Mouse (Mus musculus): Measurements from ENCODE around the gene Cdh22. TPM values are rescaled to one million over a fixed set of nuclear protein-coding genes. Genes with fewer than 3 reads are reported as not detected.

Gene Cdh22
- polyA plus RNA-seq, 1 experiment from 2014 or later: 4.8 TPM

DNA sequence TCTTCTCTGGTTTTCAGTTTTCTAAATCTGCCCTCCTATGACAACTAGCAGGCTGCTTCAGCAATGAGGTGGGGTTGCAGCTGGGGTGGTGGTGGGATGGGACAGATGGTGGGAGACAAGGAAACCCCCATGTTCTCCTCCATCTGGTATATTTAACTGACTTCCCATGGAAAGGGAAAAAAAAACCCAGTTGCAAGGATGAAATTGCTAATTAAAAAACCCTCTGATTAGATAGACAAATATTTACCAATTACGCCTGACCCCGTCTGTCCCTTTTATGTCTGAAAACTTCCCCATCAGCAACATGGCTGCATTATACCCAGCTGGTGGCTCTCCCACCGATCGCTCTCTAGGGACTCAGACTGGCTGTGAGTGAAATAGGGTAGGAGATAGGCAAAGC lies 148.0 kb downstream of the Cdh22 start:
- Histone ChIP-seq H3K4me3 (ENCODE audit: low read depth, low read length) (no peak overlapping the region), H3K9ac (ENCODE audit: low read length) (no peak overlapping the region), H3K9me3 (replicated peaks; ENCODE audit: control insufficient read depth, low read length) (no peaks in the 10 kb centered on the region), H3K36me3 (ENCODE audit: control insufficient read depth, insufficient read depth, low read length) (no peaks in the 10 kb centered on the region), H3K27me3 (replicated peaks; ENCODE audit: control insufficient read depth, insufficient read depth, low read length) (no peaks in the 10 kb centered on the region), H3K27ac (ENCODE audit: low read depth, low read length) (peak overlapping the region; percentile 39; the same call in 1 of the 2 replicates), H3K4me1 (ENCODE audit: control insufficient read depth, insufficient read depth, low read length) (peaks cover 3% of the 10 kb centered on the region; the same call in 1 of the 2 replicates), H3K4me2 (ENCODE audit: low read length) (no peak overlapping the region)
- DNase-seq (ENCODE audit: low spot score): peak; percentile 75
- ATAC-seq: peak; percentile 61; the same call in 1 of the 2 replicates
- WGBS: 64% methylated on average over 4 of the region's 4 CpGs

- Histone ChIP-seq H3K9me3 (replicated peaks; ENCODE audit: control insufficient read depth, low read length) (no peaks in the 10 kb centered on the region), H3K4me3 (ENCODE audit: low read depth, low read length) (no peak overlapping the region), H3K27ac (ENCODE audit: low read depth, low read length) (no peak overlapping the region), H3K36me3 (ENCODE audit: control insufficient read depth, insufficient read depth, low read length) (no peaks in the 10 kb centered on the region), H3K27me3 (replicated peaks; ENCODE audit: control insufficient read depth, insufficient read depth, low read length) (0 out of 2 replicates have a peak, but pooled peaks cover 6% of the 10 kb centered on the region), H3K9ac (ENCODE audit: low read length) (no peak overlapping the region), H3K4me1 (ENCODE audit: control insufficient read depth, insufficient read depth, low read length) (peaks cover 31% of the 10 kb centered on the region), H3K4me2 (ENCODE audit: low read length) (no peak overlapping the region)
- 15% methylated on average over 7 of the region's 7 CpGs for WGBS
- DNase-seq (ENCODE audit: low spot score): no peak
- no peak for ATAC-seq
Measured at GRCm38 (mm10) chr2:165081257-165081656, 153.4 kb downstream of the Cdh22 start.

GRCm38 (mm10) chr2:165080657-165081056 lies 154.0 kb downstream of the Cdh22 start:
- Histone ChIP-seq H3K9ac (ENCODE audit: low read length) (no peak overlapping the region), H3K9me3 (replicated peaks; ENCODE audit: control insufficient read depth, low read length) (no peaks in the 10 kb centered on the region), H3K27me3 (replicated peaks; ENCODE audit: control insufficient read depth, insufficient read depth, low read length) (0 out of 2 replicates have a peak, but pooled peaks cover 6% of the 10 kb centered on the region), H3K4me2 (ENCODE audit: low read length) (no peak overlapping the region), H3K4me1 (ENCODE audit: control insufficient read depth, insufficient read depth, low read length) (peaks cover 34% of the 10 kb centered on the region), H3K36me3 (ENCODE audit: control insufficient read depth, insufficient read depth, low read length) (no peaks in the 10 kb centered on the region), H3K27ac (ENCODE audit: low read depth, low read length) (no peak overlapping the region), H3K4me3 (ENCODE audit: low read depth, low read length) (no peak overlapping the region)
- DNase-seq (ENCODE audit: low spot score): no peak
- no peak for ATAC-seq
- 17% methylated on average over 9 of the region's 9 CpGs for WGBS

DNA sequence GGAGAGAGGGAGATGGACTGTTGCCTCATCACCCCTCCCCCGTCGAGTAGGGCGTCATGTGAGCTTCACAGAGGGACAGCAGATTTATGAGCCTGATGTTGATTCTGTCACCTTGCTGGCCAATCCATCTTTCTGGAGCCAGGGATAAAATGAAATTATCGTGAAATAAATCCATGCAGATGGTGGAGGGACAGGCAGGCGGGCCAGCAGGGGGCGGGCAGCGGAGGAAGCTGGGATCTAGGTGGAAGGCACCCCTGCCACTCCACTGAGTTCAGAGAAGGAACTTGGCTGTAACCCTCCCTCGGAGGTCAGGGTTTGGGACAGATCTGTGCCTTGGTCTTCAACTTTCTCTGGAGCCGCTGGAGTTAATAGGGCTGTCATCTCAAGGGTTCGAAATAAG lies 156.0 kb downstream of the Cdh22 start:
- ATAC-seq: no peak
- H3K9ac ChIP-seq (ENCODE audit: low read length): no peak overlapping the region
- no peaks in the 10 kb centered on the region for H3K9me3 ChIP-seq (replicated peaks; ENCODE audit: control insufficient read depth, low read length)
- no peak for DNase-seq (ENCODE audit: low spot score)
- H3K27me3 ChIP-seq (replicated peaks; ENCODE audit: control insufficient read depth, insufficient read depth, low read length): 0 out of 2 replicates have a peak, but pooled peaks cover 6% of the 10 kb centered on the region
- H3K4me2 ChIP-seq (ENCODE audit: low read length): no peak overlapping the region
- 30% methylated on average over 10 of the region's 10 CpGs for WGBS
- no peaks in the 10 kb centered on the region for H3K36me3 ChIP-seq (ENCODE audit: control insufficient read depth, insufficient read depth, low read length)
- H3K4me1 ChIP-seq (ENCODE audit: control insufficient read depth, insufficient read depth, low read length): peaks cover 40% of the 10 kb centered on the region
- H3K27ac ChIP-seq (ENCODE audit: low read depth, low read length): no peak overlapping the region
- H3K4me3 ChIP-seq (ENCODE audit: low read depth, low read length): no peak overlapping the region

DNA sequence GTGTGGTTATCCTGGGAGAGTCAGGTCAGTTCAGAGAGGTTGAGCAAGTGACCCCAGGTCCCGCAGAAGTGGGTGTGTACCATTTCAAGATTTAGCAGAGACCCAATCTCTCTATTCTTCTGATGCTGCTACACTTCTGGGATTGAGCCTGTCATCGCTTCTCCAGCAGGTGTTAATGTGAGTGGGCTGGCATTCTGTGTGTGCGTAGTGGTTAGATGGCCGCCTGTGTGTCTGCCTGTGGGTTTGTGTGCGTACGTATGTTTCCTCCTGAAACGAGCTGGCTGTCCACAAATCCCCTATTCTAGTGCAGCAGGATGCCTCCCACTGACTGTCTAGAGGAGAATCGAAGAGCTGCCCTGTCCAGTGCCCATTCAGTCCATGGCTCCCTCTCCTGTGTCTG lies 156.6 kb downstream of the Cdh22 start:
- Histone ChIP-seq H3K4me1 (ENCODE audit: control insufficient read depth, insufficient read depth, low read length) (peaks cover 41% of the 10 kb centered on the region), H3K9ac (ENCODE audit: low read length) (peak overlapping the region; percentile 17; the same call in 1 of the 2 replicates), H3K9me3 (replicated peaks; ENCODE audit: control insufficient read depth, low read length) (no peaks in the 10 kb centered on the region), H3K4me3 (ENCODE audit: low read depth, low read length) (no peak overlapping the region), H3K4me2 (ENCODE audit: low read length) (no peak overlapping the region), H3K27me3 (replicated peaks; ENCODE audit: control insufficient read depth, insufficient read depth, low read length) (0 out of 2 replicates have a peak, but pooled peaks cover 6% of the 10 kb centered on the region), H3K27ac (ENCODE audit: low read depth, low read length) (no peak overlapping the region), H3K36me3 (ENCODE audit: control insufficient read depth, insufficient read depth, low read length) (no peaks in the 10 kb centered on the region)
- DNase-seq (ENCODE audit: low spot score): peak; percentile 51
- ATAC-seq: no peak
- WGBS: 52% methylated on average over 8 of the region's 8 CpGs

DNA sequence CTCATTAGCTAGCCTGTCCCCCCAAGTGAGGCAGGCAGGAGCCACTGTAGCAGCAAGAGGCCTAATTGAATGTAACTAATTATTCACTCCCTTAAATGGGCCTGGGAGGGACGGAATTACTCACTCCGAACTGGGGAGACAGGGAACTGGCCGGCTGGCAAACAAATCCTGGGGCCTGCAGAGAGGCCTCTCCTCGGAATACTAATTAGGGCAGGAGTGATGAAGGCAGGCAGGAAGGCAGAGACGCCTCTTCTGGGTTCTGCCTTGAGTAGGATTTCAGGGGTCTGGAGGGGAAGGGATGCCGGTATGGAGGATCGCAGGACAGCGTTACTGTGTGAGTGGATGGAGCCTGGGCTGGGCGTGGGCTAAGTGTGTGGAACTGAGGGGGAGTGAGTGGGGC lies 157.6 kb downstream of the Cdh22 start:
- peak overlapping the region; percentile 68; the same call in 1 of the 2 replicates for H3K27ac ChIP-seq (ENCODE audit: low read depth, low read length)
- WGBS: 2% methylated on average over 9 of the region's 9 CpGs
- H3K4me3 ChIP-seq (ENCODE audit: low read depth, low read length): no peak overlapping the region
- H3K4me1 ChIP-seq (ENCODE audit: control insufficient read depth, insufficient read depth, low read length): peaks cover 41% of the 10 kb centered on the region
- DNase-seq (ENCODE audit: low spot score) (peak; percentile 92), ATAC-seq (peak; percentile 73)
- H3K4me2 ChIP-seq (ENCODE audit: low read length): peak overlapping the region; percentile 15; the same call in 1 of the 2 replicates
- 0 out of 2 replicates have a peak, but pooled peaks cover 10% of the 10 kb centered on the region for H3K27me3 ChIP-seq (replicated peaks; ENCODE audit: control insufficient read depth, insufficient read depth, low read length)
- no peaks in the 10 kb centered on the region for H3K36me3 ChIP-seq (ENCODE audit: control insufficient read depth, insufficient read depth, low read length)
- H3K9ac ChIP-seq (ENCODE audit: low read length): no peak overlapping the region
- H3K9me3 ChIP-seq (replicated peaks; ENCODE audit: control insufficient read depth, low read length): no peaks in the 10 kb centered on the region

DNA sequence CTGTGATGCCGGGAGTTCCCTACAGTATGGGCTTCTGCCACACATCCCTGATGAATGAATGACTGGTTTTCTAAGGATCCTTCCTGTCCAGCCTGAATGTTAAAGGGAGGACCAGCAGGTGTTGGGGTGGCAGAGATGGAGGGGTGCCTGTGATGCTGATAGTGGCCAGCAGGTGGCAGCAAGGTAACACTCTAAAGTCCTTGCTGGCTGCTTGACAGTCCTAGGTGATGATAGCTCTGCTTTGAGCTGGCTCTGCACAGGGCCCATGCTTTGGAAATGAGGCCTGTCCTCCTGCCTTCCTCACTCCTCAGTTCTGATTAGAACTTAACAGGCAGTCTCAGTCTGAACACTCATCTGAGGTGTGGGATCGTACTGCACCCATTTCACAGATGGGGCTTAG lies 159.7 kb downstream of the Cdh22 start:
- H3K9me3 ChIP-seq (replicated peaks; ENCODE audit: control insufficient read depth, low read length): no peaks in the 10 kb centered on the region
- peak; percentile 27 for ATAC-seq
- 27% methylated on average over 2 of the region's 2 CpGs for WGBS
- peak; percentile 91 for DNase-seq (ENCODE audit: low spot score)
- no peak overlapping the region for H3K4me2 ChIP-seq (ENCODE audit: low read length)
- H3K9ac ChIP-seq (ENCODE audit: low read length): no peak overlapping the region
- 0 out of 2 replicates have a peak, but pooled peaks cover 10% of the 10 kb centered on the region for H3K27me3 ChIP-seq (replicated peaks; ENCODE audit: control insufficient read depth, insufficient read depth, low read length)
- H3K27ac ChIP-seq (ENCODE audit: low read depth, low read length): no peak overlapping the region
- no peaks in the 10 kb centered on the region for H3K36me3 ChIP-seq (ENCODE audit: control insufficient read depth, insufficient read depth, low read length)
- H3K4me1 ChIP-seq (ENCODE audit: control insufficient read depth, insufficient read depth, low read length): peaks cover 44% of the 10 kb centered on the region
- H3K4me3 ChIP-seq (ENCODE audit: low read depth, low read length): no peak overlapping the region

DNA sequence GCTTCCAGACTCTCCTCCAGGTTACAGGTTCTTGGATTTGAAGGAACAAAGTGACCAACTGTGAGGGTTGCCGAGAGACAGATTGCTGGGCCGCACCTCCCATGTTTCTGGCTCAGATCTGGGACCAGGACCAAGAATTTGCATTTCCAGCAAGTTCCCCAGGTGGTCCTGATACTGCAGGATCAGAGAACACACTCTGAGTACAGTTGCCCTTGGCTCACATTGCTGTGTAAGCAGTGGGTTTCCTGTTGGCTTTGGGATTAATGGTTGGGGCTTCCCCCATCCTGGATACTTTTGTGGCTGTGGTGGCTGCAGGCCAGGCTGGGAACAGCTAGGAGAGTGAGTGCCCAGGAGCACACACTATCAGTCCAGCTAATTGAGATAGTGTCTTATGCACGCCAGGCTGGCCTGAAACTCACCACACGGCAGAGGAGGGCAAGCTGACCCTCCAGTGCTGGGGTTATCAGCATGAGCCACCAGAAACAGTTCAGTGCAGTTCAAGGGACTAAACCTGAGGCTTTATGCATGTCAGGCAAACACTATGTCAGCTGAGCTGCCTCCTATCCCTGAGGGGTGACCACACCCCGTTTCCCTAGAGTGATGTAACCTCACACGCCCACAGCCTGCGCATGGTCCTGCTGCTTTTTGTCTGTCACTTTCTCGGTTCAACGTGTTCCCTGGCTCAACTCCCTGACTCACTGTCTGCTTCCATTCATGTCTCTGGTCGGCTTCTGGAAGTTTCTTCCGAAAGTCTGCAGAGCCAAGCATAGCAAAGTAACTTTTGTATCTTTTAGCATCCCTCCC lies 160.4 kb downstream of the Cdh22 start:
- Histone ChIP-seq H3K4me2 (ENCODE audit: low read length) (no peak overlapping the region), H3K9me3 (replicated peaks; ENCODE audit: control insufficient read depth, low read length) (no peaks in the 10 kb centered on the region), H3K4me3 (ENCODE audit: low read depth, low read length) (no peak overlapping the region), H3K27ac (ENCODE audit: low read depth, low read length) (0 out of 2 replicates have a peak overlapping the region, but pooled peaks have one; percentile 6), H3K9ac (ENCODE audit: low read length) (no peak overlapping the region), H3K36me3 (ENCODE audit: control insufficient read depth, insufficient read depth, low read length) (no peaks in the 10 kb centered on the region), H3K27me3 (replicated peaks; ENCODE audit: control insufficient read depth, insufficient read depth, low read length) (0 out of 2 replicates have a peak, but pooled peaks cover 6% of the 10 kb centered on the region), H3K4me1 (ENCODE audit: control insufficient read depth, insufficient read depth, low read length) (peaks cover 47% of the 10 kb centered on the region)
- WGBS: 45% methylated on average over 11 of the region's 11 CpGs
- DNase-seq (ENCODE audit: low spot score) (peak; percentile 66), ATAC-seq (no peak)

GRCm38 (mm10) chr2:165073381-165073781 lies 161.3 kb downstream of the Cdh22 start:
- Histone ChIP-seq H3K9me3 (replicated peaks; ENCODE audit: control insufficient read depth, low read length) (no peaks in the 10 kb centered on the region), H3K4me2 (ENCODE audit: low read length) (no peak overlapping the region), H3K36me3 (ENCODE audit: control insufficient read depth, insufficient read depth, low read length) (no peaks in the 10 kb centered on the region), H3K27ac (ENCODE audit: low read depth, low read length) (peak overlapping the region; percentile 6; the same call in 1 of the 2 replicates), H3K4me1 (ENCODE audit: control insufficient read depth, insufficient read depth, low read length) (peaks cover 38% of the 10 kb centered on the region), H3K4me3 (ENCODE audit: low read depth, low read length) (no peak overlapping the region), H3K27me3 (replicated peaks; ENCODE audit: control insufficient read depth, insufficient read depth, low read length) (0 out of 2 replicates have a peak, but pooled peaks cover 5% of the 10 kb centered on the region), H3K9ac (ENCODE audit: low read length) (no peak overlapping the region)
- DNase-seq (ENCODE audit: low spot score) (peak; percentile 64), ATAC-seq (no peak; the same call in 1 of the 2 replicates)
- 18% methylated on average over 9 of the region's 9 CpGs for WGBS
